Mouse (Mus musculus) skeletal muscle tissue, adult 2 months (tissue): ENCODE data around the gene Zfp57.
A peak's percentile ranks its signal among the peaks of the same experiment; 100 is the strongest.
"Not testable (repeated sequence)": the region's sequence is repeated elsewhere in the genome, so short reads cannot be mapped to it uniquely, and the experiment has no call there.

ENCODE experiments used
- DNase-seq: peaks from one replicate; pipeline ENCODE4 v3.0.0-alpha.2; 2012; ENCODE audit warnings: low read depth, low spot score

Zfp57 gene

GRCm38 (mm10) chr17:37000863-37001262 is at the start of gene Zfp57:
Gene Zfp57, plus strand, starts transcription at chr17:37001163.
- no peak for DNase-seq

GRCm38 (mm10) chr17:36952631-36953030 is 48.3 kb upstream of the Zfp57 start:
- no peak for DNase-seq

- DNase-seq: no peak
Observed at GRCm38 (mm10) chr17:36953062-36953461, 47.9 kb upstream of the Zfp57 start.

- peak; percentile 96 for DNase-seq
Observed at GRCm38 (mm10) chr17:36957999-36958743, 42.8 kb upstream of the Zfp57 start, which contains the start of the genes Znrd1 and Znrd1as. Gene Znrd1, minus strand, starts transcription at chr17:36958559. Gene Znrd1as, plus strand, starts transcription at chr17:36958592.

GRCm38 (mm10) chr17:36958884-36959283 is 42.1 kb upstream of the Zfp57 start:
- DNase-seq: no peak

- DNase-seq: no peak
Observed at GRCm38 (mm10) chr17:36961125-36961524, 39.8 kb upstream of the Zfp57 start.

- DNase-seq: no peak
Observed at GRCm38 (mm10) chr17:36966875-36967274, 34.1 kb upstream of the Zfp57 start.

GRCm38 (mm10) chr17:36970316-36970890 is 30.6 kb upstream of the Zfp57 start:
- DNase-seq: no peak

- no peak for DNase-seq
Observed at GRCm38 (mm10) chr17:36971172-36971850, 29.7 kb upstream of the Zfp57 start.

- no peak for DNase-seq
Observed at GRCm38 (mm10) chr17:36972791-36973190, 28.2 kb upstream of the Zfp57 start.

GRCm38 (mm10) chr17:36973271-36973787 is 27.6 kb upstream of the Zfp57 start:
- DNase-seq: no peak

- peak; percentile 40 for DNase-seq
Observed at GRCm38 (mm10) chr17:36981221-36981813, 19.6 kb upstream of the Zfp57 start, which contains the start of gene 2410137M14Rik. Gene 2410137M14Rik, minus strand, starts transcription at chr17:36981237.

GRCm38 (mm10) chr17:36981845-36982244 is 19.1 kb upstream of the Zfp57 start:
- no peak for DNase-seq

GRCm38 (mm10) chr17:36982253-36983155 is 18.5 kb upstream of the Zfp57 start:
- no peak for DNase-seq

- no peak for DNase-seq
Observed at GRCm38 (mm10) chr17:36988475-36988874, 12.5 kb upstream of the Zfp57 start.

GRCm38 (mm10) chr17:36989437-36989836 is 11.5 kb upstream of the Zfp57 start, which contains the start of gene H2-M5:
Gene H2-M5, minus strand, starts transcription at chr17:36989537.
- no peak for DNase-seq

GRCm38 (mm10) chr17:36990630-36991029 is 10.3 kb upstream of the Zfp57 start:
- DNase-seq: not testable (repeated sequence)

- DNase-seq: no peak
Observed at GRCm38 (mm10) chr17:36992336-36993104, 8.4 kb upstream of the Zfp57 start.

- no peak for DNase-seq
Observed at GRCm38 (mm10) chr17:36993770-36994325, 7.1 kb upstream of the Zfp57 start.

- no peak for DNase-seq
Observed at GRCm38 (mm10) chr17:36994528-36994927, 6.4 kb upstream of the Zfp57 start.
